Mouse (Mus musculus) hindbrain, postnatal 0 days (tissue): ENCODE measurements at regions not wholly inside any gene's neighbourhood (a gene's known extent, or its start where the extent isn't known, plus 50 kb on each side); places are given as distances from the start of the nearest gene placed in this dataset.
"Not testable (repeated sequence)": the region's sequence is repeated elsewhere in the genome, so short reads cannot be mapped to it uniquely, and the experiment has no call there.

Experiments
- ATAC-seq: fragments of 200-750 bp; cut with Nextera tagmentation; 2 replicates; pipeline ENCODE4 v1.8.0; 2017; ENCODE audit warnings: mild to moderate bottlenecking, moderate TSS enrichment, moderate library complexity
- DNase-seq: peaks from one replicate; pipeline ENCODE4 v3.0.0-alpha.2; 2015; ENCODE audit warnings: low spot score
- H3K27ac ChIP-seq: fragments of 300-500 bp; sonication (generic); 2 replicates; pipeline ENCODE4 v1.5.1; 2014; ENCODE audit warnings: mild to moderate bottlenecking
- H3K27me3 ChIP-seq: fragments of 300-500 bp; sonication (generic); 2 replicates; pipeline ENCODE4 v1.6.1; 2014; ENCODE audit warnings: low read length, mixed read lengths; ENCODE audit not compliant: insufficient read depth
- H3K36me3 ChIP-seq: fragments of 300-500 bp; sonication (generic); 2 replicates; pipeline ENCODE4 v1.6.1; 2014; ENCODE audit warnings: low read length, mixed read lengths; ENCODE audit not compliant: insufficient read depth
- H3K4me1 ChIP-seq: fragments of 300-500 bp; sonication (generic); 2 replicates; pipeline ENCODE4 v1.6.1; 2014; ENCODE audit warnings: antibody characterized with exemption, low read length, mixed read lengths; ENCODE audit not compliant: insufficient read depth
- H3K4me2 ChIP-seq: fragments of 300-500 bp; sonication (generic); 2 replicates; pipeline ENCODE4 v1.6.1; 2014; ENCODE audit warnings: low read depth, mild to moderate bottlenecking, low read length, moderate library complexity, mixed read lengths
- H3K4me3 ChIP-seq: fragments of 300-500 bp; sonication (generic); 2 replicates; pipeline ENCODE4 v1.5.1; 2014; ENCODE audit warnings: low read length
- H3K9ac ChIP-seq: fragments of 300-500 bp; sonication (generic); replicated peaks from 2 replicates; pipeline ENCODE4 v1.6.1; 2014; ENCODE audit warnings: mild to moderate bottlenecking, low read length, moderate library complexity, mixed read lengths
- H3K9me3 ChIP-seq: fragments of 300-500 bp; sonication (generic); 2 replicates; pipeline ENCODE4 v1.6.1; 2016; ENCODE audit warnings: low read length, mixed read lengths
- CTCF ChIP-seq: IDR thresholded peaks from 2 replicates; pipeline ENCODE4 v1.5.1; 2016; ENCODE audit warnings: antibody characterized with exemption, control low read depth, low read depth
- WGBS: fragments of 180-500 bp; shearing (Covaris S2); extraction: QIAGEN DNeasy Blood & Tissue Kit; methylation state at CpG from one replicate; pipeline ENCODE4 v1.1.7; 2014; 5-methylcytosine and 5-hydroxymethylcytosine counted together

- no peaks in the 10 kb centered on the region for H3K36me3 ChIP-seq
- DNase-seq: peak; percentile 17
- no peak overlapping the region for H3K4me2 ChIP-seq
- H3K4me1 ChIP-seq: no peaks in the 10 kb centered on the region
- H3K9ac ChIP-seq: no peak overlapping the region
- 0 out of 2 replicates have a peak, but pooled peaks have one; percentile 21 for ATAC-seq
- no peak overlapping the region for H3K27ac ChIP-seq
- WGBS: 58% methylated on average over 19 of the region's 19 CpGs
- H3K27me3 ChIP-seq: no peaks in the 10 kb centered on the region
- peaks cover 4% of the 10 kb centered on the region; the same call in 1 of the 2 replicates for H3K9me3 ChIP-seq
- H3K4me3 ChIP-seq: no peak overlapping the region
- no peak for TF ChIP-seq CTCF
These were observed 178.3 kb upstream of the Hs6st1 start for GRCm38 (mm10) chr1:35889731-35890499.

GRCm38 (mm10) chr1:35890500-35890900, 177.7 kb upstream of the Hs6st1 start:
- Histone ChIP-seq H3K4me1 (no peaks in the 10 kb centered on the region), H3K4me2 (no peak overlapping the region), H3K4me3 (no peak overlapping the region), H3K9me3 (peaks cover 7% of the 10 kb centered on the region; the same call in 1 of the 2 replicates), H3K27me3 (no peaks in the 10 kb centered on the region), H3K36me3 (no peaks in the 10 kb centered on the region), H3K27ac (no peak overlapping the region), H3K9ac (no peak overlapping the region)
- no peak for ATAC-seq
- no peak for DNase-seq
- WGBS: 86% methylated on average over 15 of the region's 15 CpGs
- TF ChIP-seq CTCF: no peak

GRCm38 (mm10) chr1:35899536-35899935, 168.7 kb upstream of the Hs6st1 start:
- Histone ChIP-seq H3K4me3 (no peak overlapping the region), H3K4me2 (no peak overlapping the region), H3K4me1 (no peaks in the 10 kb centered on the region), H3K36me3 (no peaks in the 10 kb centered on the region), H3K27ac (no peak overlapping the region), H3K9me3 (peaks cover 7% of the 10 kb centered on the region; the same call in 1 of the 2 replicates), H3K27me3 (no peaks in the 10 kb centered on the region), H3K9ac (no peak overlapping the region)
- no peak for TF ChIP-seq CTCF
- 83% methylated on average over 1 of the region's 1 CpGs for WGBS
- ATAC-seq (no peak), DNase-seq (no peak)

GRCm38 (mm10) chr1:35904001-35904547, 164.1 kb upstream of the Hs6st1 start:
- WGBS: 93% methylated on average over 9 of the region's 9 CpGs

GRCm38 (mm10) chr1:35913551-35913950, 154.6 kb upstream of the Hs6st1 start:
- Histone ChIP-seq H3K27ac (no peak overlapping the region), H3K27me3 (no peaks in the 10 kb centered on the region), H3K36me3 (no peaks in the 10 kb centered on the region), H3K9ac (no peak overlapping the region), H3K4me3 (no peak overlapping the region), H3K4me2 (no peak overlapping the region), H3K4me1 (no peaks in the 10 kb centered on the region), H3K9me3 (no peaks in the 10 kb centered on the region)
- no peak for TF ChIP-seq CTCF
- no peak for DNase-seq
- ATAC-seq: no peak
- WGBS: 92% methylated on average over 4 of the region's 4 CpGs

More at GRCm38 (mm10) chr1:35904001-35904547, 164.1 kb upstream of the Hs6st1 start:
- Histone ChIP-seq H3K4me1 (no peaks in the 10 kb centered on the region), H3K9me3 (no peaks in the 10 kb centered on the region), H3K27me3 (no peaks in the 10 kb centered on the region), H3K4me2 (no peak overlapping the region), H3K9ac (no peak overlapping the region), H3K27ac (no peak overlapping the region), H3K4me3 (no peak overlapping the region), H3K36me3 (no peaks in the 10 kb centered on the region)
- TF ChIP-seq CTCF: no peak
- no peak for ATAC-seq
- DNase-seq: no peak

GRCm38 (mm10) chr1:35914175-35914574, 154.0 kb upstream of the Hs6st1 start:
- ATAC-seq, DNase-seq, H3K36me3 ChIP-seq, H3K4me2 ChIP-seq, H3K4me3 ChIP-seq, H3K9me3 ChIP-seq, H3K27me3 ChIP-seq, H3K27ac ChIP-seq, H3K9ac ChIP-seq, H3K4me1 ChIP-seq: not testable (repeated sequence)
- 91% methylated on average over 8 of the region's 8 CpGs for WGBS

GRCm38 (mm10) chr1:35915526-35915925, 152.7 kb upstream of the Hs6st1 start:
- Histone ChIP-seq H3K9me3 (no peaks in the 10 kb centered on the region), H3K4me3 (no peak overlapping the region), H3K27ac (no peak overlapping the region), H3K27me3 (no peaks in the 10 kb centered on the region), H3K4me2 (no peak overlapping the region), H3K9ac (no peak overlapping the region), H3K36me3 (no peaks in the 10 kb centered on the region), H3K4me1 (no peaks in the 10 kb centered on the region)
- no peak for TF ChIP-seq CTCF
- no peak for ATAC-seq
- no peak for DNase-seq
- WGBS: 84% methylated on average over 6 of the region's 6 CpGs
